Mouse (Mus musculus): ENCODE measurements around the gene Gng13.
"Not testable (repeated sequence)": the region's sequence is repeated elsewhere in the genome, so short reads cannot be mapped to it uniquely, and the experiment has no call there.

The Gng13 gene

GRCm38 (mm10) chr17:25732082-25732481 is 15.1 kb downstream of the Gng13 start:
- peak; percentile 80 for DNase-seq (ENCODE audit: low read depth, low spot score)

- DNase-seq (ENCODE audit: low read depth, low spot score), result no peak
Observed at GRCm38 (mm10) chr17:25735246-25735645, 18.3 kb downstream of the Gng13 start.

GRCm38 (mm10) chr17:25735745-25736144 is 18.8 kb downstream of the Gng13 start, which contains the start of gene Mslnl:
Mslnl (plus strand) TSS chr17:25736042.
- no peak for DNase-seq (ENCODE audit: low read depth, low spot score)

- DNase-seq (ENCODE audit: low read depth, low spot score), result no peak
Observed at GRCm38 (mm10) chr17:25738861-25739260, 21.9 kb downstream of the Gng13 start.

GRCm38 (mm10) chr17:25741471-25741870 is 24.5 kb downstream of the Gng13 start:
- DNase-seq (ENCODE audit: low read depth, low spot score), result not testable (repeated sequence)

- no peak for DNase-seq (ENCODE audit: low read depth, low spot score)
Observed at GRCm38 (mm10) chr17:25743831-25744230, 26.9 kb downstream of the Gng13 start.

- no peak for DNase-seq (ENCODE audit: low read depth, low spot score)
Observed at GRCm38 (mm10) chr17:25744311-25744710, 27.3 kb downstream of the Gng13 start.

GRCm38 (mm10) chr17:25748238-25748637 is 31.3 kb downstream of the Gng13 start:
- DNase-seq (ENCODE audit: low read depth, low spot score), result no peak

GRCm38 (mm10) chr17:25749314-25749713 is 32.3 kb downstream of the Gng13 start:
- no peak for DNase-seq (ENCODE audit: low read depth, low spot score)

- no peak for DNase-seq (ENCODE audit: low read depth, low spot score)
Observed at GRCm38 (mm10) chr17:25751446-25751845, 34.5 kb downstream of the Gng13 start.

- no peak for DNase-seq (ENCODE audit: low read depth, low spot score)
Observed at GRCm38 (mm10) chr17:25754241-25754640, 37.3 kb downstream of the Gng13 start, which contains the start of gene Msln. Msln (minus strand) TSS chr17:25754378.

GRCm38 (mm10) chr17:25755086-25755485 is 38.1 kb downstream of the Gng13 start:
- DNase-seq (ENCODE audit: low read depth, low spot score), result no peak

- no peak for DNase-seq (ENCODE audit: low read depth, low spot score)
Observed at GRCm38 (mm10) chr17:25755627-25756377, 38.8 kb downstream of the Gng13 start.

GRCm38 (mm10) chr17:25756378-25757242 is 39.6 kb downstream of the Gng13 start:
- no peak for DNase-seq (ENCODE audit: low read depth, low spot score)

GRCm38 (mm10) chr17:25757691-25758090 is 40.7 kb downstream of the Gng13 start:
- DNase-seq (ENCODE audit: low read depth, low spot score), result no peak

- no peak for DNase-seq (ENCODE audit: low read depth, low spot score)
Observed at GRCm38 (mm10) chr17:25760148-25760547, 43.2 kb downstream of the Gng13 start.

- DNase-seq (ENCODE audit: low read depth, low spot score), result no peak
Observed at GRCm38 (mm10) chr17:25761561-25761970, 44.6 kb downstream of the Gng13 start.

- DNase-seq (ENCODE audit: low read depth, low spot score), result no peak
Observed at GRCm38 (mm10) chr17:25762591-25762990, 45.6 kb downstream of the Gng13 start.

GRCm38 (mm10) chr17:25765886-25766285 is 48.9 kb downstream of the Gng13 start:
- DNase-seq (ENCODE audit: low read depth, low spot score), result no peak

Data from embryo, embryonic 11.5 days (tissue).